Mouse (Mus musculus): ENCODE measurements around the gene Ano8. TPM values are rescaled to one million over a fixed set of nuclear protein-coding genes. Genes with fewer than 3 reads are reported as not detected.
"Not testable (repeated sequence)": the region's sequence is repeated elsewhere in the genome, so short reads cannot be mapped to it uniquely, and the experiment has no call there.

Gene Ano8
- polyA plus RNA-seq, 1 experiment from 2014 or later = 1.0 TPM

- 0 out of 2 replicates have a peak overlapping the region, but pooled peaks have one; percentile 24 for H3K4me2 ChIP-seq (ENCODE audit: low read depth, low read length)
- peaks cover 10% of the 10 kb centered on the region; the same call in 1 of the 2 replicates for H3K27me3 ChIP-seq (ENCODE audit: control insufficient read depth, insufficient read depth, low read depth, low read length)
- no peak overlapping the region for H3K4me3 ChIP-seq (ENCODE audit: low read length)
- peak overlapping the region; percentile 30; the same call in 1 of the 2 replicates for H3K9ac ChIP-seq (ENCODE audit: low read length)
- H3K36me3 ChIP-seq (ENCODE audit: control insufficient read depth, insufficient read depth, low read length) = no peaks in the 10 kb centered on the region
- peak; percentile 86 for ATAC-seq (ENCODE audit: low read depth)
- peaks cover 21% of the 10 kb centered on the region for H3K4me1 ChIP-seq (replicated peaks; ENCODE audit: control insufficient read depth, insufficient read depth, low read length)
- 2% methylated on average over 17 of the region's 17 CpGs for WGBS
- no peak overlapping the region for H3K27ac ChIP-seq (ENCODE audit: low read length)
- no peaks in the 10 kb centered on the region for H3K9me3 ChIP-seq (ENCODE audit: control insufficient read depth, low read length)
Measured at GRCm38 (mm10) chr8:71521634-71522033, 35.9 kb upstream of the Ano8 start.

- H3K36me3 ChIP-seq (ENCODE audit: control insufficient read depth, insufficient read depth, low read length); H3K9ac ChIP-seq (ENCODE audit: low read length); H3K27me3 ChIP-seq (ENCODE audit: control insufficient read depth, insufficient read depth, low read depth, low read length); H3K9me3 ChIP-seq (ENCODE audit: control insufficient read depth, low read length); H3K27ac ChIP-seq (ENCODE audit: low read length); ATAC-seq (ENCODE audit: low read depth); H3K4me2 ChIP-seq (ENCODE audit: low read depth, low read length); H3K4me3 ChIP-seq (ENCODE audit: low read length): not testable (repeated sequence)
- WGBS = 34% methylated on average over 9 of the region's 10 CpGs
- peaks cover 12% of the 10 kb centered on the region for H3K4me1 ChIP-seq (replicated peaks; ENCODE audit: control insufficient read depth, insufficient read depth, low read length)
Measured at GRCm38 (mm10) chr8:71519037-71519825, 33.5 kb upstream of the Ano8 start.

GRCm38 (mm10) chr8:71516786-71517185, 31.0 kb upstream of the Ano8 start:
- H3K27ac ChIP-seq (ENCODE audit: low read length) = peak overlapping the region; percentile 53; the same call in 1 of the 2 replicates
- peak; percentile 11; the same call in 1 of the 2 replicates for ATAC-seq (ENCODE audit: low read depth)

GRCm38 (mm10) chr8:71515043-71515442, 29.3 kb upstream of the Ano8 start:
- H3K4me2 ChIP-seq (ENCODE audit: low read depth, low read length) = no peak overlapping the region
- WGBS = 64% methylated on average over 5 of the region's 5 CpGs

More at GRCm38 (mm10) chr8:71516786-71517185, 31.0 kb upstream of the Ano8 start:
- H3K4me1 ChIP-seq (replicated peaks; ENCODE audit: control insufficient read depth, insufficient read depth, low read length) = peaks cover 14% of the 10 kb centered on the region
- whole genome bisulfite sequencing = 10% methylated on average over 6 of the region's 6 CpGs
- H3K36me3 ChIP-seq (ENCODE audit: control insufficient read depth, insufficient read depth, low read length) = no peaks in the 10 kb centered on the region
- H3K9ac ChIP-seq (ENCODE audit: low read length) = no peak overlapping the region
- H3K4me2 ChIP-seq (ENCODE audit: low read depth, low read length) = no peak overlapping the region
- no peaks in the 10 kb centered on the region for H3K9me3 ChIP-seq (ENCODE audit: control insufficient read depth, low read length)
- H3K27me3 ChIP-seq (ENCODE audit: control insufficient read depth, insufficient read depth, low read depth, low read length) = no peaks in the 10 kb centered on the region
- no peak overlapping the region for H3K4me3 ChIP-seq (ENCODE audit: low read length)

GRCm38 (mm10) chr8:71513018-71513754, 27.4 kb upstream of the Ano8 start:
- Histone ChIP-seq H3K27me3 (ENCODE audit: control insufficient read depth, insufficient read depth, low read depth, low read length) (peaks cover 16% of the 10 kb centered on the region), H3K4me2 (ENCODE audit: low read depth, low read length) (no peak overlapping the region), H3K27ac (ENCODE audit: low read length) (peak overlapping the region; percentile 39; the same call in 1 of the 2 replicates), H3K9me3 (ENCODE audit: control insufficient read depth, low read length) (no peaks in the 10 kb centered on the region), H3K4me1 (replicated peaks; ENCODE audit: control insufficient read depth, insufficient read depth, low read length) (peaks cover 11% of the 10 kb centered on the region), H3K4me3 (ENCODE audit: low read length) (no peak overlapping the region), H3K36me3 (ENCODE audit: control insufficient read depth, insufficient read depth, low read length) (no peaks in the 10 kb centered on the region), H3K9ac (ENCODE audit: low read length) (no peak overlapping the region)
- WGBS = 62% methylated on average over 15 of the region's 15 CpGs
- ATAC-seq (ENCODE audit: low read depth) = no peak

More at GRCm38 (mm10) chr8:71515043-71515442, 29.3 kb upstream of the Ano8 start:
- Histone ChIP-seq H3K27me3 (ENCODE audit: control insufficient read depth, insufficient read depth, low read depth, low read length) (peaks cover 1% of the 10 kb centered on the region; the same call in 1 of the 2 replicates), H3K4me3 (ENCODE audit: low read length) (no peak overlapping the region), H3K4me1 (replicated peaks; ENCODE audit: control insufficient read depth, insufficient read depth, low read length) (peaks cover 11% of the 10 kb centered on the region), H3K9ac (ENCODE audit: low read length) (no peak overlapping the region), H3K36me3 (ENCODE audit: control insufficient read depth, insufficient read depth, low read length) (no peaks in the 10 kb centered on the region), H3K9me3 (ENCODE audit: control insufficient read depth, low read length) (no peaks in the 10 kb centered on the region), H3K27ac (ENCODE audit: low read length) (no peak overlapping the region)
- no peak for ATAC-seq (ENCODE audit: low read depth)

- Histone ChIP-seq H3K27me3 (ENCODE audit: control insufficient read depth, insufficient read depth, low read depth, low read length) (peaks cover 28% of the 10 kb centered on the region), H3K4me1 (replicated peaks; ENCODE audit: control insufficient read depth, insufficient read depth, low read length) (peaks cover 7% of the 10 kb centered on the region; the same call in 1 of the 2 replicates), H3K36me3 (ENCODE audit: control insufficient read depth, insufficient read depth, low read length) (no peaks in the 10 kb centered on the region), H3K9me3 (ENCODE audit: control insufficient read depth, low read length) (no peaks in the 10 kb centered on the region), H3K4me2 (ENCODE audit: low read depth, low read length) (peak within 1 kb of the TSS; percentile 48), H3K4me3 (ENCODE audit: low read length) (peak within 1 kb of the TSS; percentile 43), H3K27ac (ENCODE audit: low read length) (peak within 1 kb of the TSS; percentile 22; the same call in 1 of the 2 replicates), H3K9ac (ENCODE audit: low read length) (peak within 1 kb of the TSS; percentile 35)
- ATAC-seq (ENCODE audit: low read depth) = peak; percentile 84
- WGBS = 18% methylated on average over 14 of the region's 14 CpGs
Measured at GRCm38 (mm10) chr8:71511644-71512043, 25.9 kb upstream of the Ano8 start, which contains the start of gene Plvap. Gene Plvap, minus strand, starts transcription at chr8:71511752.

GRCm38 (mm10) chr8:71509316-71509715, 23.6 kb upstream of the Ano8 start:
- no peak for ATAC-seq (ENCODE audit: low read depth)
- Histone ChIP-seq H3K9ac (ENCODE audit: low read length) (no peak overlapping the region), H3K4me3 (ENCODE audit: low read length) (peak overlapping the region; percentile 43), H3K36me3 (ENCODE audit: control insufficient read depth, insufficient read depth, low read length) (no peaks in the 10 kb centered on the region), H3K9me3 (ENCODE audit: control insufficient read depth, low read length) (no peaks in the 10 kb centered on the region), H3K4me2 (ENCODE audit: low read depth, low read length) (peak overlapping the region; percentile 48), H3K27me3 (ENCODE audit: control insufficient read depth, insufficient read depth, low read depth, low read length) (peaks cover 30% of the 10 kb centered on the region), H3K4me1 (replicated peaks; ENCODE audit: control insufficient read depth, insufficient read depth, low read length) (peaks cover 7% of the 10 kb centered on the region; the same call in 1 of the 2 replicates), H3K27ac (ENCODE audit: low read length) (no peak overlapping the region)
- 67% methylated on average over 2 of the region's 2 CpGs for WGBS

- 0% methylated on average over 61 of the region's 61 CpGs for WGBS
- Histone ChIP-seq H3K27me3 (ENCODE audit: control insufficient read depth, insufficient read depth, low read depth, low read length) (peaks cover 30% of the 10 kb centered on the region), H3K27ac (ENCODE audit: low read length) (no peak overlapping the region), H3K4me3 (ENCODE audit: low read length) (peak overlapping the region; percentile 46), H3K4me2 (ENCODE audit: low read depth, low read length) (peak overlapping the region; percentile 61), H3K9me3 (ENCODE audit: control insufficient read depth, low read length) (no peaks in the 10 kb centered on the region), H3K4me1 (replicated peaks; ENCODE audit: control insufficient read depth, insufficient read depth, low read length) (peaks cover 6% of the 10 kb centered on the region; the same call in 1 of the 2 replicates), H3K36me3 (ENCODE audit: control insufficient read depth, insufficient read depth, low read length) (no peaks in the 10 kb centered on the region), H3K9ac (ENCODE audit: low read length) (peak overlapping the region; percentile 61)
- ATAC-seq (ENCODE audit: low read depth) = peak; percentile 75
Measured at GRCm38 (mm10) chr8:71507589-71508104, 21.9 kb upstream of the Ano8 start.
